Mouse (Mus musculus) heart, embryonic 15.5 days (tissue): ENCODE measurements around the gene Thra. TPM values are rescaled to one million over a fixed set of nuclear protein-coding genes. Genes with fewer than 3 reads are reported as not detected.

ENCODE experiments used
- ATAC-seq: fragments of 200-750 bp; cut with Nextera tagmentation; replicated peaks from 2 replicates; pipeline ENCODE4 v1.8.0; 2017; ENCODE audit warnings: low read depth, moderate TSS enrichment; ENCODE audit not compliant: insufficient number of reproducible peaks, insufficient read depth, low FRiP score
- H3K27ac ChIP-seq: fragments of 300-500 bp; sonication (generic); 2 replicates; pipeline ENCODE4 v1.5.1; 2015; ENCODE audit warnings: mild to moderate bottlenecking, inconsistent platforms
- H3K27me3 ChIP-seq: fragments of 300-500 bp; sonication (generic); 2 replicates; pipeline ENCODE4 v1.6.1; 2015; ENCODE audit warnings: inconsistent platforms
- H3K36me3 ChIP-seq: fragments of 300-500 bp; sonication (generic); 2 replicates; pipeline ENCODE4 v1.6.1; 2015; ENCODE audit warnings: mild to moderate bottlenecking, inconsistent platforms
- H3K4me1 ChIP-seq: fragments of 300-500 bp; sonication (generic); replicated peaks from 2 replicates; pipeline ENCODE4 v1.6.1; 2015; ENCODE audit warnings: inconsistent platforms
- H3K4me2 ChIP-seq: fragments of 300-500 bp; sonication (generic); 2 replicates; pipeline ENCODE4 v1.6.1; 2015; ENCODE audit warnings: inconsistent platforms, mild to moderate bottlenecking, moderate library complexity
- H3K4me3 ChIP-seq: fragments of 300-500 bp; sonication (generic); 2 replicates; pipeline ENCODE4 v1.5.1; 2015; ENCODE audit warnings: mild to moderate bottlenecking, inconsistent platforms
- H3K9ac ChIP-seq: fragments of 300-500 bp; sonication (generic); 2 replicates; pipeline ENCODE4 v1.6.1; 2015; ENCODE audit warnings: mild to moderate bottlenecking, inconsistent platforms
- H3K9me3 ChIP-seq: fragments of 300-500 bp; sonication (generic); replicated peaks from 2 replicates; pipeline ENCODE4 v1.6.1; 2016; ENCODE audit warnings: inconsistent platforms
- WGBS: fragments of 180-500 bp; shearing (Covaris S2); methylation state at CpG from one replicate; pipeline ENCODE4 v1.1.7; 2015; ENCODE audit warnings: mixed read lengths; 5-methylcytosine and 5-hydroxymethylcytosine counted together
- polyA plus RNA-seq: library from polyadenylated mRNA; unstranded; fragments of >200 nt; fragmentation: Nextera tagmentation; extraction: Ambion mirVana; gene quantifications from 2 replicates; pipeline ENCODE4 v1.2.1, GENCODE M21; 2015

Gene Thra
- polyA plus RNA-seq, 1 experiment from 2014 or later, result 34.8 TPM

DNA sequence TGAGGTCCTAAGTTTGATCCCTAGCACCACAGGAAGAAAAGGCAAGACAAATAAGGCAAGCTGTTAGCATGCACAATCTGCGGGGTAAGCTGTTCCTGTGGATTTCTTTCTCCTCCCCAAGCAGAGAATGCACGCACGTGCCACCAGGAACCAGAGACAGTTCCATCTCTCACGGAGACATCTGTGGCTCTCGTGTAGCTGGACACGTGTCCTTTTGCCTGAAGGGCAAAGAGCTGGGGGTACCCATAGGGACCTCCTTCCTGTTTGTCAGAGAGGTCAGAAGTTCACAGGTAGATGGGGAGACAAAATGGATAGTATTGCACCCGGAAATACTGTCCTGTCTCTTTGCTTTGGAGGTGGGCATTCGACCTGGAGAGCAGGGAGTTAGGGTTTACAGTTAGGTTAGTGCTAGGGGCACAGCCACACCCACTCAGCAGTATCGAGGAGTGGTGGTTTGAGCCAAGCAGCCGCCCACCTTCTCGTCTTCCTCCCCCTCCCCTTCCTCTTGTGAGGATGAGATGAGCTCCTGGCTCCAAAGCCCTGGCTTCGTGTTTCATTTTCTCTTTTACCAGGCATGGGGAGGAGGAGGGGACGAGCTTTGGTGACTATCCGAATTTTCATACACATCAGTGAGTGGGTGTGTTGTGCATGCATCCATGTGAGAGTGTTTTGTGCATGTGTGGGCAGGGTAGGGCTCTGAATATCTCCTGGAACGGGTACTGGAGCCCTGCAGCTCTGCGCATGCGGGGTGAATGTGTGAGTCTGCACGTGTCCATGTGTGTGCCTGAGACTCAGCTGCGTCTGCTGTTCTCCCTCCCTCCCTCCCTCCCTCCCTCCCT lies 6.6 kb downstream of the Thra start:
- Histone ChIP-seq H3K4me2 (peak overlapping the region; percentile 60), H3K27me3 (no peaks in the 10 kb centered on the region), H3K27ac (peak overlapping the region; percentile 87), H3K4me1 (peaks cover 94% of the 10 kb centered on the region), H3K9me3 (no peaks in the 10 kb centered on the region), H3K9ac (peak overlapping the region; percentile 41; the same call in 1 of the 2 replicates), H3K36me3 (no peaks in the 10 kb centered on the region), H3K4me3 (peak overlapping the region; percentile 31)
- ATAC-seq, result peak; percentile 51
- 3% methylated on average over 19 of the region's 19 CpGs for WGBS

- ATAC-seq, result no peak
- Histone ChIP-seq H3K27me3 (no peaks in the 10 kb centered on the region), H3K36me3 (0 out of 2 replicates have a peak, but pooled peaks cover 1% of the 10 kb centered on the region), H3K4me3 (0 out of 2 replicates have a peak overlapping the region, but pooled peaks have one; percentile 7), H3K9me3 (no peaks in the 10 kb centered on the region), H3K27ac (peak overlapping the region; percentile 92), H3K9ac (0 out of 2 replicates have a peak overlapping the region, but pooled peaks have one; percentile 19), H3K4me1 (peaks cover 99% of the 10 kb centered on the region), H3K4me2 (peak overlapping the region; percentile 54)
- WGBS, result 28% methylated on average over 6 of the region's 6 CpGs
Measured at GRCm38 (mm10) chr11:98747804-98748505, 7.5 kb downstream of the Thra start.

- 0 out of 2 replicates have a peak overlapping the region, but pooled peaks have one; percentile 27 for H3K9ac ChIP-seq
- no peaks in the 10 kb centered on the region for H3K27me3 ChIP-seq
- 32% methylated on average over 15 of the region's 15 CpGs for WGBS
- H3K4me1 ChIP-seq, result peaks cover 99% of the 10 kb centered on the region
- H3K9me3 ChIP-seq, result no peaks in the 10 kb centered on the region
- peak overlapping the region; percentile 54 for H3K4me2 ChIP-seq
- H3K36me3 ChIP-seq, result peaks cover 10% of the 10 kb centered on the region; the same call in 1 of the 2 replicates
- peak overlapping the region; percentile 92 for H3K27ac ChIP-seq
- no peak for ATAC-seq
- H3K4me3 ChIP-seq, result 0 out of 2 replicates have a peak overlapping the region, but pooled peaks have one; percentile 6
Measured at GRCm38 (mm10) chr11:98748506-98749416, 8.3 kb downstream of the Thra start.

- 0 out of 2 replicates have a peak overlapping the region, but pooled peaks have one; percentile 41 for H3K9ac ChIP-seq
- H3K9me3 ChIP-seq, result no peaks in the 10 kb centered on the region
- 23% methylated on average over 5 of the region's 5 CpGs for WGBS
- H3K4me2 ChIP-seq, result peak overlapping the region; percentile 54
- H3K4me1 ChIP-seq, result peaks cover 99% of the 10 kb centered on the region
- peaks cover 11% of the 10 kb centered on the region; the same call in 1 of the 2 replicates for H3K36me3 ChIP-seq
- H3K27me3 ChIP-seq, result no peaks in the 10 kb centered on the region
- H3K4me3 ChIP-seq, result no peak overlapping the region
- H3K27ac ChIP-seq, result peak overlapping the region; percentile 92
- ATAC-seq, result no peak
Measured at GRCm38 (mm10) chr11:98749716-98750115, 9.3 kb downstream of the Thra start.

DNA sequence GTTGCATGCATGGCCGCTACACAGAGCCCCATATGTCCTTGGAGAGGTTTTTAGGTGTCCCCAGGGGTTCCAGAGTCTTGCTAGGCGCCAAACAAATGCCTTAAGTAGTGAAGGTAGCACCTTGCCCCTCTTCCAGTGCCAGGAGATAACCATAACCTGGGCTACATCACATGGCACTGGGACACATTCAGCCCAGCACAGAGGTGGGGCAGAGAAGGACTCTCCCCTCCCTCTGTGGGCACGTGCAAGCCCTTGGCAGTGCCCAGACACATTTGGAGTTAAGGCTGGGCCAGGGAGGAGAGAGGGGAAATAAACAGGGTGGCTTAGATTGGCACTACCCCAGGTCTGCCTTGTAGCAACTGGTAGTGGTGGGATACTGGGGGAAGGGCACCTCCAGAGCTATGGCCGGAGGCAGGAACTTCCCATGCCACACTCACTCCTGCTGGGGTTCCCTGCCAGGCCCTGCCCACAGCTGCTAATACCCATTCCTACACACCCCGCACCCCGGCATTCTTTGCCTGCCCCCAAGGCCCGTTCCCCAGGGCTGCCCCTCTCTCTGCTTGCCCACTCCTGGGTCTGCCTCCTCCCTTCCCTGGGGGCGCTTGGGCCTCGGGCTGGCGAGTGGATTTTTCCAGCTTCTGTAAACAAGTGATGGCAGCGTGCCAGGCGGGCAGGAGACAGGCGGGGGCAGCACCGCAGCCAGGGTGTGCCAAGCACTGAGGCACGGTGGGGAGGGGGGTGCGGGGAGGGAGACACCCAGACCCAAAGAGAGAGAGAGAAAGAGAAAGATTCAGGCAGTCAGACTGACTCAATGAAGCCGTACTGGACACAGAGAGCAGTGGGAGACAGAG lies 10.1 kb downstream of the Thra start:
- Histone ChIP-seq H3K9ac (peak overlapping the region; percentile 41; the same call in 1 of the 2 replicates), H3K36me3 (peaks cover 11% of the 10 kb centered on the region; the same call in 1 of the 2 replicates), H3K27ac (peak overlapping the region; percentile 92), H3K9me3 (no peaks in the 10 kb centered on the region), H3K4me1 (peaks cover 97% of the 10 kb centered on the region), H3K4me2 (peak overlapping the region; percentile 54), H3K4me3 (peak overlapping the region; percentile 22), H3K27me3 (no peaks in the 10 kb centered on the region)
- WGBS, result 19% methylated on average over 17 of the region's 17 CpGs
- ATAC-seq, result peak; percentile 14

DNA sequence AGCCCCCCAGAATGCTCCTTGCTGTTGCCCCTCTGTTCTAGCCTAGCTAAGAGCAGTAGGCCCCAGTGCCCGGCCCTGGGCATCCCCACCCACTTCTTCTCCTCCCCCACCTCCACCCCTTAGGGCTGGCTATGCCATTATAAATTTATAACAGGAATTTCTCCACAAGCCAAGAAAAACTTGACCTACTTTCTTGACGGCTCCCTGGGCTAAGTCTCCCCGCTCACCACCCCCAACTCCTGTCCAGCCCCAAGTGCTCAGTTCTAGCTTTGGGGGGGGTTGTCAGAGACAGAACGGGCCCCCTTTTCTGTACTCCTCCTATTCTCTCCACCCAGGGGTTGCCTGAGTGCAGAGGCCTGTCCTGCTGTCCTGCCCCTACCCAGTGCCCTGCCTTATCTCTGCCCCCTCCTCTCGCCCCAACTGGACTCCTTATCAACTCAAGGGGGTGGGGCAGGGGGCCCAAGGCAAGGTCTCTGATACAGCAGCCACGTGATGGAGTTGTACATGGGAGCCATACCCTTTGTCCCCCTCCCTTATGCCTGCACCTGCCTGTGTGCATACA lies 10.9 kb downstream of the Thra start:
- H3K36me3 ChIP-seq, result peaks cover 13% of the 10 kb centered on the region
- WGBS, result 8% methylated on average over 6 of the region's 6 CpGs
- peak overlapping the region; percentile 22 for H3K4me3 ChIP-seq
- peak overlapping the region; percentile 92 for H3K27ac ChIP-seq
- peak overlapping the region; percentile 54 for H3K4me2 ChIP-seq
- H3K4me1 ChIP-seq, result peaks cover 97% of the 10 kb centered on the region
- peak; percentile 53 for ATAC-seq
- H3K27me3 ChIP-seq, result no peaks in the 10 kb centered on the region
- peak overlapping the region; percentile 41 for H3K9ac ChIP-seq
- H3K9me3 ChIP-seq, result no peaks in the 10 kb centered on the region

DNA sequence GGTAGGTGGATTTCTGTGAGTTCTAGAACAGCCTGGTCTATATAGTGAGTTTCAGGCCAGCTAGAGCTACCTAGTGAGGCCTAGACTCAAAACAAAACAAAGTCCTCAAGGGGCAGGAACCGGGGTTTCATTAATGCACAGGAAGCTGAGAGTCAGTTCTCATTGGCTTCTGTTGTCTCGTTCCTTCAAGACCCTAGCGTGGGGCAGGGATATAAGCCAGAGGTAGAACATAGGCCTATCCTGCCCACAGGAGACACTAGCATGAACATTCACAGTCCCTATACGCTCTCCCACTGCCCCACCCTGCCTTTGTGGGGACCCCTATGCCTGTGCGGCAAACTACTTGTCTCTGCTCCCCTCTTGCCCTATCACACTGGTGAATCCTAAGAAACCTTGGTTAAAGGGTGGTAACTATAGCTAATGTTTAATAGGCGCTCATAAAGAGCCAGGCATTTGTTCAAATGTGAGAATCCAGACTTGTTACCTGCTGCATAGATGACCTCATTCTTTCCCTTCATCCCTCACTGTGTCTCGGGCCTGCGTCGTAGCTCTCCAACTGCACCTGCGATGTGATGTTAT lies 12.2 kb downstream of the Thra start:
- no peak overlapping the region for H3K4me2 ChIP-seq
- H3K27me3 ChIP-seq, result no peaks in the 10 kb centered on the region
- H3K9ac ChIP-seq, result 0 out of 2 replicates have a peak overlapping the region, but pooled peaks have one; percentile 41
- H3K4me1 ChIP-seq, result peaks cover 86% of the 10 kb centered on the region
- 80% methylated on average over 10 of the region's 10 CpGs for WGBS
- no peak overlapping the region for H3K4me3 ChIP-seq
- H3K36me3 ChIP-seq, result peaks cover 22% of the 10 kb centered on the region
- ATAC-seq, result no peak
- H3K9me3 ChIP-seq, result no peaks in the 10 kb centered on the region
- peak overlapping the region; percentile 92 for H3K27ac ChIP-seq

DNA sequence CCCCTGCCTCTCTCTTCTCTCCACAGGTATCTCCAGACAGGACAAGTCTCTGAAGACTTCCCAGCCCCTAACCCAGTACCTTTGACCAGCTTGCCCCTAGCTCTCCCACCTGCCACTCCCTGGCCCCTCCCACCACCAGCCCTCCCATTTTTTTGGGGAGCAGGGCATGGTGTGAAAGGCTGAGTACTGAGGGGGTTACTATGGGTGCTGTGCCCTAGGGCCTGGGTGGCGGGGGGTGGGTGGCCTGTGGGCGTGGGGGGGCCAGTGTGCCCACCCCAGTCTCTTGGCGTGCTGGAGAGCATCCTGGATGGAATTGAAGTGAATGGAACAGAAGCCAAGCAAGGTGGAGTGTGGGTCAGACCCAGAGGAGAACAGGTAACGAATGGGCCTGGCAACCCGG lies 12.8 kb downstream of the Thra start:
- H3K27ac ChIP-seq, result peak overlapping the region; percentile 92
- H3K4me3 ChIP-seq, result no peak overlapping the region
- H3K9ac ChIP-seq, result no peak overlapping the region
- peaks cover 26% of the 10 kb centered on the region for H3K36me3 ChIP-seq
- no peak overlapping the region for H3K4me2 ChIP-seq
- H3K9me3 ChIP-seq, result no peaks in the 10 kb centered on the region
- H3K4me1 ChIP-seq, result peaks cover 80% of the 10 kb centered on the region
- no peak for ATAC-seq
- 92% methylated on average over 5 of the region's 5 CpGs for WGBS
- no peaks in the 10 kb centered on the region for H3K27me3 ChIP-seq

DNA sequence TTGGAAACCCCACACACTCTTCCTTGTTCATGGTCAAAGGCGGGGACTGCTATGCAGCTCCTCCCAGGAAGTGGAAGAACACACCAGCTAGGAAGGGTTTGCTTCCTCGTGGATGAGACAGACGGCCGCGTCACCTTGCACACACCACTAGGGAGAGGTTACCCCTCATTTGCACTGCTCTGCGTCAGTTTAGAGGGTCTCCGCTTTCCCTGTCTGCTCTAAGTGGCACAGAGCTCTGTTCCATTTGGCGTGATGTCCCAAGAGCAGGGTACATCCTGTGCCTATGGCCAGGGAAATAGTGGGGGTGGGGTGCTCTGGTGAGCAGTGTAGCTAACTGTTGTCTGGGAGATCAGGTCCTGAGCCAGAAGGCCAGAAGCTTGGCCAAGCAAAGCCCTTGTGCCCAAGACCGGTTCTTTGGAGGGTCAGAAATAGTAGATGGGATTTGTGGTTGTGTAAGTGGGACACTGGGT lies 13.7 kb downstream of the Thra start:
- Histone ChIP-seq H3K27me3 (no peaks in the 10 kb centered on the region), H3K9me3 (no peaks in the 10 kb centered on the region), H3K4me1 (peaks cover 71% of the 10 kb centered on the region), H3K36me3 (peaks cover 34% of the 10 kb centered on the region), H3K4me2 (peak overlapping the region; percentile 27), H3K27ac (peak overlapping the region; percentile 92), H3K9ac (peak overlapping the region; percentile 31), H3K4me3 (no peak overlapping the region)
- WGBS, result 53% methylated on average over 9 of the region's 9 CpGs
- no peak for ATAC-seq
